Mouse (Mus musculus): ENCODE results near the gene Sucla2.
"Not testable (repeated sequence)": the region's sequence is repeated elsewhere in the genome, so short reads cannot be mapped to it uniquely, and the experiment has no call there.

The Sucla2 gene

GRCm38 (mm10) chr14:73508630-73509395 lies 16.3 kb upstream of the Sucla2 start:
- intact Hi-C loops (cut with DNase I), result no loop called here

- intact Hi-C loops (cut with DNase I), result no loop called here
Measured at GRCm38 (mm10) chr14:73509765-73510423, 15.2 kb upstream of the Sucla2 start, which contains the start of gene Med4. Gene Med4 (plus strand): TSS chr14:73510025.

GRCm38 (mm10) chr14:73524136-73524535 lies 983 bp upstream of the Sucla2 start:
- intact Hi-C loops (cut with DNase I), result loop anchor here (2.0 kb wide), 1 partner anchor 29 kb away; no protein-coding TSS in a partner anchor

GRCm38 (mm10) chr14:73528661-73529060 lies 3.5 kb downstream of the Sucla2 start:
- intact Hi-C loops (cut with DNase I), result not testable (repeated sequence)

GRCm38 (mm10) chr14:73533755-73534465 lies 8.8 kb downstream of the Sucla2 start:
- intact Hi-C loops (cut with DNase I), result no loop called here

GRCm38 (mm10) chr14:73535641-73536040 lies 10.5 kb downstream of the Sucla2 start:
- intact Hi-C loops (cut with DNase I), result no loop called here

GRCm38 (mm10) chr14:73543781-73544180 lies 18.7 kb downstream of the Sucla2 start:
- intact Hi-C loops (cut with DNase I), result no loop called here

GRCm38 (mm10) chr14:73547034-73547433 lies 21.9 kb downstream of the Sucla2 start:
- intact Hi-C loops (cut with DNase I), result no loop called here

- intact Hi-C loops (cut with DNase I), result no loop called here
Measured at GRCm38 (mm10) chr14:73548051-73548450, 22.9 kb downstream of the Sucla2 start, which contains the start of gene Nudt15. Gene Nudt15 (minus strand): TSS chr14:73548242.

GRCm38 (mm10) chr14:73550291-73550690 lies 25.2 kb downstream of the Sucla2 start:
- intact Hi-C loops (cut with DNase I), result no loop called here

GRCm38 (mm10) chr14:73550732-73551131 lies 25.6 kb downstream of the Sucla2 start:
- intact Hi-C loops (cut with DNase I), result no loop called here

- intact Hi-C loops (cut with DNase I), result no loop called here
Measured at GRCm38 (mm10) chr14:73551164-73551563, 26.0 kb downstream of the Sucla2 start.

GRCm38 (mm10) chr14:73552341-73553121 lies 27.4 kb downstream of the Sucla2 start:
- intact Hi-C loops (cut with DNase I), result loop anchor here (2.0 kb wide), 1 partner anchor 28 kb away; the partner anchor contains the start of gene Sucla2

GRCm38 (mm10) chr14:73553122-73553696 lies 28.1 kb downstream of the Sucla2 start:
- intact Hi-C loops (cut with DNase I), result loop anchor here (2.0 kb wide), 1 partner anchor 28 kb away; the partner anchor contains the start of gene Sucla2

GRCm38 (mm10) chr14:73569831-73570230 lies 44.7 kb downstream of the Sucla2 start:
- intact Hi-C loops (cut with DNase I), result loop anchor here (2.0 kb wide), 1 partner anchor 67 kb away; no protein-coding TSS in a partner anchor

- intact Hi-C loops (cut with DNase I), result loop anchor here (2.0 kb wide), 1 partner anchor 66 kb away; no protein-coding TSS in a partner anchor
Measured at GRCm38 (mm10) chr14:73571143-73571542, 46.0 kb downstream of the Sucla2 start.

GRCm38 (mm10) chr14:73574053-73574452 lies 48.9 kb downstream of the Sucla2 start:
- intact Hi-C loops (cut with DNase I), result no loop called here

- intact Hi-C loops (cut with DNase I), result no loop called here
Measured at GRCm38 (mm10) chr14:73576336-73576735, 51.2 kb downstream of the Sucla2 start.

GRCm38 (mm10) chr14:73588080-73588479 lies 63.0 kb downstream of the Sucla2 start:
- intact Hi-C loops (cut with DNase I), result no loop called here

- intact Hi-C loops (cut with DNase I), result no loop called here
Measured at GRCm38 (mm10) chr14:73592166-73592565, 67.0 kb downstream of the Sucla2 start.
